Mouse (Mus musculus) urinary bladder, postnatal 10 days (tissue): ENCODE results near the gene Paxip1.
A peak's percentile ranks its signal among the peaks of the same experiment; 100 is the strongest.

Source experiments
- DNase-seq: peaks from one replicate; pipeline ENCODE4 v3.0.0; 2022; ENCODE audit warnings: low spot score

Paxip1 gene

DNA sequence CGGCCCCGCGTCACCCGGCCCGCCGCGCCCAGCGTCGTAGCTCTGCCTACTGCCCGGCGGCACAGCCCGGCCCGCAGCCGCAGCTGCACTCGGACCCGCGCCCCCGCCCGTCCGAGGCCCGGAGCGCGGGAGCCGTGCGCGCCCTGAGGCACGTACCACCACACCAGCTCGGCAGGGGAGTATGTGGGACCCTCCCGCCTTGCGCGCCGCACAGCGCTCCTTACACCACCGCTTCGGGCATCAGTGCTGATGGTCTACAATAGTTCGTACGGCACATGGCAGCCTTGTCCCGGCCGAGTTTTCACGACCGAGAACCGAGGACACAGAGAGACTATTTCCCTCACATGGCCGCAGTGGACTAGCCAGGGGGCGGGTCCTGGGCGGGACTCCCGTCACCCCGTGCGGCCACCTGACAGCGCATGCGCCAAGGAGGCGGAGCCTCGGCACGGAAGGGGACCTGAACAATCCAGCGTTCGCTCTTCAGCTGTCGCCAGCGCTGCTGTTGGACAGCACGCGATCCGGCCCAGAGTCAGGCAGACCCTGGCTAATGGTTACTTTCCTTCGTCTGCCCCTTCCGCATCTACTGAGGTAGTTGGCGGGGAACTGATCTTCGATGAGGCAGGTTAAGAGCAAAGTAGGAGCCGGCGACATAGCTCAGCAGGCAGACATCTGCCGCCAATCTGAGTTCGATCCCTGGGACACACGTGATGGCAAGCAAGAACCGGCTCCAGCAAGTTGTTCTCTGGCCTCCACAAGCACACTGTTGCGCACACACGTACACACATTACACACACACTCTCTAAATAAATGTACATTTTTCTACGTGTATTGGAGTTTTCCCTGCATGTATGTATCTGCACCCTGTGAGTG is at the start of gene Paxip1:
TSS of gene Paxip1 (minus strand) at position 389 of the 870 bp plus-strand sequence.
- DNase-seq, result peak; percentile 84

DNA sequence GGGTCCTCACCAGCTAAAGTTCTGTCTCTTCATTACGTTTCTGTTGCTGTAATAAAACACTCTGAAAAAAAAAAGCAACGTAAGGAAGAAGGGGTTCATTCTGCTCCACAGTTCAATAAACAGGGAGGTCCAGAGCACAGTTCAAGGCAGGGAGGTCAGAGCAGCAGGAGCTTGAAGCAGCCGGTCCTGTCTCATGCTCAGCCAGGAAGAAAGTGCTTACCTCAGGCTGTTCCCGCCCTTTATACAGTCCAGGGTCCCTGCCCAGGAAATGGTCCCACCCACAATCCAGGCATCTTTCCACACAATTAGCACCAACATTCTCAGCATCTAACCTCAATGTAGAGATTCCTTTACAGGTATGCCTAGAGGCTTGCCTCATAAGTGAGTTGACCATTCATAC is 46.6 kb upstream of the Paxip1 start:
- DNase-seq, result no peak

DNA sequence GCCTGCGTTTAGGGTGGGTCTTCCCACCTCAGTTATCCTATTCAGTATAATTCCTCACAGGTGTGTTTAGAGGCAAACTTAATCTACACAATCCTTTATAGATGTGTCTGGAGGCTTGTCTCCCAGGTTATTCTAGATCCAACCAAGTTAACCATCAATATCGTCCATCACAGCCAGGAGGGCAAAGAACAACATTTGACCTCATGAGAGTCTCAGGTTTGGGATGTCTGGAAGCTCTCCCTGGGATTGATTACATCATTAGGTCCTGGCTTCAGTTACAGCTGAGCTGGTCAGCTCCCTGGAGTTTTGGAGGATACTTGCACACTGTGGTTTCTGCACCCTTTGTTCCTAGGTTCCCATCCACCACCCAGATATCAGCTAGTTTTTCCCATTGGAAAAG is 43.6 kb upstream of the Paxip1 start:
- no peak for DNase-seq

DNA sequence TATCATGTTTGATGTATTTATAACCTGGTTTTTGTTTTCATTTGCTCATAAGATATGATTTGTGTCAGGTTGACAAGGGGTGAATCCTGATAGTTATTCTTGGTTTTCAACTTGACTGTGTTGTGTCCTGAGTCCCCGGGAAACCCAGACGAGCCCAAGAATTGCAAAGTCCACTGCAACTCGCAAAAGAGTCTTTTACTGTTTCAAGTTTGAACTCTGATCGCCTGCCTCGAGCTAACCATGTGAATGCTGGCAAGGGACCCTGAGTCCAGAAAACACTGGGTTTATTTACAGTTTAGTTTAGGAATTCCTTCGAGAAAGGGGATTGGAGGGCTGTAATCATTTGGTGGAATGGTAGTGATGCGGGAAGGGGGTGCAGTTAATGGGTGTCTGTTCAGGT is 36.5 kb upstream of the Paxip1 start:
- DNase-seq, result no peak

DNA sequence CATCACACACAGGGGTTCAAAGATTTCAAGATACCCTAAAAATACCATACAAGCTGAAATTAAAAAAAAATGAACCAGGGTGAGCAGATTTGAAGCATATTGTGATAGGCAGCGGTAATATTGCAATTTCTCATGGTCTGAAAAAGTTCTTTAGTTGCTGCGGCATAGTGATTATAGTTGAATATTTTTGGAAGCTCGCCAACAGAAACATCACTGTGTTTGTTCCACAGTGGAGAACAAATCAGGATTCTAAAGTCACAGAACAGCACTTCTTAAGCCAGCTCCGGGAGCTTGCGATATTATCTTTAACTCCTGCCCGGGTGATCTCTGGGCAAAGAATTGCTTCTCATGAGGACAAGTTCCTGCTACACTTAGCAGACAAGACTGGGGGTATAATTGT is 29.7 kb upstream of the Paxip1 start:
- no peak for DNase-seq

DNA sequence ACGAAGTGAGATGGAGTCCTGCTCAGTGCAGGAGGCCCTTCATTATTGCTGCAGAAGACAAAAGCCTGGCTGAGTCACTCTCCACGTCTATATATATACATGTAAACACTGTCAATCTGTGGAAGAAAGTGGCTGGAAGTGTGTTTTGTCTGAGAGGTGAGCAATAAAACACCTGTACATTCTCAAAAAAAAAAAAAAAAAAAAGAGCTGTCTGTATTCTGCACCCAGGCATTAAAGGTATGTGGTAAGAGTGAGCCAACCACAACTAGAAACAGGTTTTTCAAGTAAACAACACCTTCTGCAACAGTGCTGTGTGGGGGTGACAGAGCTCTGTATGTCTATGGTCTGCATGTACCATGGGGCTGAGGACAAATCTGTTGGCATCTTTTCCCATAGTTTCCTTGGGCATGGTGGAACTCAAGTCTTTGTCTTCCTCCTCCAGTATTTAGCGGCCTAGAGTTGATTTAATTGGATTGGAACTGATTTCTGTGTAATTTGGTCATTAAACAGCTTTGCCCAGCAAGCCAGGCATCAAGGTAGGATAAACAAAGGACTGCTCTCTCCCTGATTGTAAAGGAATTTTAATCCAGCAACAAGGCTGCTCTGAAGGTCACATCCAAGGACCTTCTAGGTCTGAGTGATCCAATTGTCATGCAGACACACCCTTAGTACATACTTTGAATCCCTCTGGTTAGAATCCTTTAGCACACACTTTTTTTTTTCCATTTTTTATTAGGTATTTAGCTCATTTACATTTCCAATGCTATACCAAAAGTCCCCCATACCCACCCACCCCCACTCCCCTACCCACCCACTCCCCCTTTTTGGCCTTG is 27.6 kb upstream of the Paxip1 start:
- no peak for DNase-seq

DNA sequence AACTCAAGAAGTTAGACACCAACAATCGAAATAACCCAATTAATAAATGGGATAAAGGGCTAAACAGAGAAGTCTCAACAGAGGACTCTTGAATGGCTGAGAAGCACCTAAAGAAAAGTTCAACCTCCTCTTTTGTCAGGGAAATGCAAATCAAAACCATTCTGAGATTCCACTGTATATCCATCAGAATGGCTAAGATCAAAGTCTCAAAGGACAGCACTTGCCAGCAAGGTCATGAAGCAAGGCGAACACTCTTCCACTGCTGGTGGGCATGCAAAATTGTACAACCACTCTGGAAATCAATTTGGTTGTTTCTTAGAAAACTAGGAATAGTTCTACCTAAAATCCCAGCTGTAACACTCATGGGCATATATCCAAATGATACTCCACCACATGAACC is 22.8 kb upstream of the Paxip1 start:
- no peak for DNase-seq

DNA sequence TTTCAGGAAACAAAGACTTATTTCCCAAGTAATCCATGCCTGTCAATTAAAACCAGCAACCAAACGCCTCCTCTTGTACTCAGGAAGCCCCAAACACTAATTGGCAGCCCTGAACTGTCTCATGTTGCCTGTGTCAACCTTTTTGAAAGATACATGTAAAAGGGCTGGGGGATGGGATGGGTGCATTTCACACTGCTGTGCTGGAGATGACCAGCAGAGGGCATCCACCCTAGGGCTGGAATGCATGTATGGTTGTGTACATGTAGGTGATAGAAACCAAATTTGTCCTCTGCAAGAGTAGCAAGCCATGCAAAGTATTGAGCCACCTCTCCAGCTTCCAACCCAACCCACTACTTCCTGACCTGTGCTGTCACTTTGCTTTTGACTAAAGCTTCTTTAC is 2.4 kb upstream of the Paxip1 start:
- DNase-seq, result no peak

DNA sequence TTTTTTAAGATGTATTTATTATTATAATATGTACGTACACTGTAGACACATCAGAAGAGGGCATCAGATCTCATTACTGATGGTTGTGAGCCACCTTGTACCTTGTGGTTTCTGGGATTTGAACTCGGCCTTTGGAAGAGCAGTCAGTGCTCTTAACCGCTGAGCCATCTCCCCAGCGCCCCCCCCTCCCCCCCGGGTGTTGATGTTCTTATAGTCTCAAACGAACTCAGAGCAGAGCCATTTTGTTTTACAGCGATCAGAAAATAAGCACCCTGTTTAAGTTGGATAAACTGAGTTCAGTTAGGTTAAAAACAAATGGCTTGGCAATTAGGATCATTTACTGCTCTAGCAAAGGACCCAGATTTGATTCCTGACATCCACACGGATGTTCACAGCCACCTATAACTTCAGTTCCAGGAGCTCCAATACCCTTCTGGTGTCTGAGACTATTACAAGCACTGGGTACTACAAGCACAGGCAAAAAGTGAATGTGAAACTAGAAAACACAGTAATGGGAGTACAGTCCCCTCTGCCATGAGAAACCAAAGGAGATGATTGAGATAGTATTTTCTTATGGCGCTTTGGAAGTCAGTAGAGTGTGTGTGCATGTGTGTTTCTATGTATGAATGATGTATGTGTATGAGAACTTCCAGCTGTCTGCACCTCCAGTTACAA is 1.2 kb upstream of the Paxip1 start:
- DNase-seq, result no peak

DNA sequence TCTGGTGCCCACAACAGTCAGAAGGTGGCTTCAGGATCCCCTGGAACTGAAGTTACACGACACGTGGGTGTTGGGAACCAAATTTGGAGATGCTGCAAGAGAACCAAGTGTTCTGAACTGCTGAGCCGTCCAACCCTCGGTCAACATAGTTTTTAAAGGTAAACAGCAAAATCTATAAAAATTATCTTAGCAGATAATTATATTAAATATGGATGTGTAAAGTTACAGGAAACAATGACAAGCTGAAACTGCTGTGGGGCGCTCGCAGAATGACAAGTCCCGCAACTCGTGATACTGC is 631 bp upstream of the Paxip1 start:
- DNase-seq, result no peak

DNA sequence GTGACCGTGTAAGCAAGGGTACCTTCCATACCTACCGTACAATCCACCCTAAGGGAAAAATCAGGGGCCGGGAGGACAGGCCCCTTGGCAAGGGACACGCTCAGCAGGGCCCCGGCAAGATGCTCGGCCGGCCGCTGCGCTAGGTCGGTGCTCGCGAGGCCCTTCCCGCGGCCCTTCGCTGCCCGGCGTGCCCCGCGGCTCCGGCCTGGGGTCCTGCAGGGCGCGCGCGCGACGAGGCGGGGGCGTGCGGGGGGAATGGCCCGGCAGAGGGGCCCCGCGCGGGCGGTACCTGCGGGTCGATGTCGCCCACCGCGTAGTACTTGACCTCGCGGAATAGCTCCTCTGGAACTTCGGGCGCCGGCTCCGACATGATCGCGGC is 592 bp downstream of the Paxip1 start:
- peak; percentile 45 for DNase-seq

DNA sequence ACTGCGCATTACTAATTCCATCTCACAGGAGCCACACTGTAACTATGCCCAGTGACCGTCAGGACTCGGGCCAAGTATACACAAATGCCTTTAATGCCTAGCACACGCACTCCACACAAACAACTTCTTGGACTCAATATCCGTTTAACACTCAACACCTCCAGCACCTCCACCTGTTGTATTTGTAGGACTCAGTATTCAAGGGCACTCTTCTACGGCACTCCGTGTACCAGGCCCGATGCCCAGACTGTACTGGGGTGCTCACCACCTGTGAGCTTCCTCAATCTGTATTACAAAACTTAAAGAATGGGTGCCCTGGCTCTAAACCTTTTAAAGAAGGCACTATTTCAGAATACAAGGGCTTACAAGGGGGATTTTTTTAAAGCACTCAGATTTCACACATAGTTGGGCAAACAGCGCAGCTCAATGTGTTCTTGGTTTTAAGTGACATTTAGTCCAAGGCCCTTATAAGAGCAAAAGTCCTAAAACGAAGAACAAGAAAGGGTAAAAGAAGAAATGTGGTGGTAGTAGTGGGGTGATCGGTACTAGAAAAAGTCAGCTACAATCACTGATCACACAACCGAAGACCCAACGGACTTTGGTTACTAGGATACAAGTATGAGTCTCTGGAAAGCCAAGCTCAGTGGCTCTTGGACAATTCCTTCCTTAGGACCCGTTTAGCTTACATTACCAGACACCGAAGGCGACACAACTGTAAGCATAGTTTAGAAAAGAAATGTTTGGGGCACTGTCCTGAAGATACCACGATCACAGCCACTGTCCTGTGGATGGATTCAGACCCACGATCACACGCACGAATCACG is 1.2 kb downstream of the Paxip1 start:
- DNase-seq, result no peak

DNA sequence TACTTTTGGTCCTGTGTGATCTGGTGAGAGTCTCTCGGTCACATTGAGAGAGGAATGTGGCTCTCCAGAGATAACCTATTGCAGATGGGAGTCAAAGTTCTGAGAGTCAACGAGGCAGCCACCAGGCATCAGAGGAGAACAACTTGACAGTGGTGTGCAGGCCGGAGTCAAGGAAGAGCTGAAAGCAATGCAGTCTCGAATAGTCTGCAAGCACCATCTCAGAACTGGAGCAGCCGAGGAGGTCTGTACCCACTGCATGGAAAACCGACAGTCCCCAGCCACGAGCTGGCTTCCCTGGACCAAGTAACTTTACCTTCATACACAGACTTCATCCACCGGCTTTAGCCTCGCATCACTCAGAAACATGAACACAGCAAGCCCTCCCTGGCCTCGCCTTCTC is 1.9 kb downstream of the Paxip1 start:
- no peak for DNase-seq

DNA sequence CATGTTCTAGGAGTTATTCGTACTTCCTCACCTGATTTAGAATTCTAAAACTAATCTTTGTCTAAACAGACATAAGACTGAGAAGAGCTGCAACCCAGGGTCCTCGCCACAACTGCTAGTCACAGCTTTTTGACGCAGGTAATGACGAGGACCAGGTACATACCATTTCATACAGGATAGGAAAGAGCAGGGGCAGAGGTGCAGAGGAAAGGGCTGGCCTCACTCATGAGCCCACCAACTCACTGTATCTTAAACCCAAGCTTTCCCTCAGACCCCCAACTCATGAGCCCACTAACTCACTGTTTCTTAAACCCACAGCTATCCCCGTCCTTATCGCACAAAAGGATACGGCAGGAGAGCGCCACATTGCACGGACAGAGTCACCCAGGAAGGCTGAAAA is 8.1 kb downstream of the Paxip1 start:
- DNase-seq, result no peak

DNA sequence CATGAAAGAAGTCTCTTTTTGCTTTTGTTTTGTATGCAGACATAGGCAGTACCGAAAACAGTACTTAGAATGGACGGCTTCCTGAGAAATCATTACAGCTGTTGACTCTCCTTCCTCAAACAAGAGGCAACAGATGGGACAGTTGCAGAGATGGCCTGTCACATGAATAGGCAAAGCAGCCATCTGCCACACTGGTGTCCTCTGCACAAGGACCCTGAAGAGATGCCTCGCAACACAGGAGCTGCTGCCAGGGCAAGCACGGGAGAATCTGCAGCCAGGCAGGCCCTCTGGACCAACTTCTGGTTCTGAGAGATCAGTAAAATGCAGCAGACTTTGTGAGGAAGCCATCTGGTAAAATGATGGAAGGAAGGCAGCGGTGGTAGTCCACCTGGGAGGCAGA is 23.5 kb downstream of the Paxip1 start:
- no peak for DNase-seq

DNA sequence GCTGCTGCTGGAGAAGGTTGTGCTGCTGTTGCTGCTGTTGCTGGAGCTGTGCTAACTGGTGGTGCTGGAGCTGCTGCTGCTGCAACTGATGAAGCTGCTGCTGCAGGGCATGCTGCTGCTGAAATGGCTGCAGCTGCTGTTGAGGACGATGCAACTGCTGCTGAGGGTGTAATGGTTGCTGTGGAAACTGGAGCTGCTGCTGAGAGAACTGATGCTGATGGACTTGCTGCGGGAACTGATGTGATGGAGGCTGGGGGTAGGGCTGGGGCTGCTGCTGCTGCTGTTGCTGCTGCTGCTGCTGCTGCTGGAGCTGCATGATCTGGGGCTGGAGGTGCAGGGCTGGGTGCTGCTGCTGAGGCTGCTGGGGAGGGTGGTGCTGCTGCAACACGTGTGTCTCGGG is 25.7 kb downstream of the Paxip1 start:
- DNase-seq, result no peak

DNA sequence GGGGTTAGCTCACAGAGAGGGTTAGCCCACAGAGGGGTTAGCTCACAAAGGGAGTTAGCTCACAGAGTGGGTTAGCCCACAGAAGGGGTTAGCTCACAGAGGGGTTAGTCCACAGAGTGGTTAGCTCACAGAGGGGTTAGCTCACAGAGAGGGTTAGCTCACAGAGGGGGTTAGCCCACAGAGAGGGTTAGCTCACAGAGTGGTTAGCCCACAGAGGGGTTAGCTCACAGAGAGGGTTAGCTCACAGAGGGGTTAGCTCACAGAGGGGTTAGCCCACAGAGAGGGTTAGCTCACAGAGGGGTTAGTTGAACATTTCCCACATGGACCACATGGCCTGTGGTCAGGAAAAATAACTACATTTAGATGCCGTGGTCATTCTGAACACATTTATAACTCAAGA is 46.5 kb downstream of the Paxip1 start:
- DNase-seq, result no peak

DNA sequence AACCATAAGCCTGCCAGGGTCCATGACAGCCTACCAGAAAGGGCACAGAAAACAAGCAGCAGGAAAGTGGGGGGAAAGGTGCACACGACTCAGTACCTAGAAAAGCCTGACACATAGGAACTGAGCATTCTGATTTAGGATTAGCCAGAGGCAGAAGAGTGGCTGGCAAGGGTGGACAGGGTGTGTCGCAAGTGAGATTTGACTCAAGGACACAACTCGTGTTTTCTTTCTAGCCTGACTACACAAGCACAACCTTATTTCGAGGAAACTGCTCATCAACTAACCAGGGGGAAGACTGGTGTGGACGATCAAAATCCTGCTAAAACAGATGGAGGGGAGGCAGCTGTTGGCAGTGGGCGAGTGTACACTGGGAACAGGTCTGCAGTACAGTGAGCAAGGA is 52.3 kb downstream of the Paxip1 start:
- no peak for DNase-seq

DNA sequence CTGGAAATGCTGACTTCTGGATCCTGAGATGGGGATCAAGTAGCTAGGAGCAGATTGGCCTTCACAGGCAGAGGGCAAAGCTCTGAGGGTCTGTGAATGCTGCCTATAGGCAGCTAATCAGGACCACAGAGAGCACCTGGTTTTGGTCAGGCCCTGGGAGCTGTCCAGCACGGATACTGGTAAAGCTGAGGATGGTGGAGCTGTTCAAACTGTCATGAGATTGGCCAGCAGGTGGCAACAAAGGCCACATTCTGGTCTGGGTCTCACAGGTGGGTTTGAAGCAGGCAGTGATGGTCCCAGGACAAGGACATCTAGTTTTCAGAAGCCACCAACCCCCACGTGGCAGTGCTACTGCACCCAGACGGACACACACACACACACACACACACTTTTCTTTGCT is 54.3 kb downstream of the Paxip1 start:
- no peak for DNase-seq

DNA sequence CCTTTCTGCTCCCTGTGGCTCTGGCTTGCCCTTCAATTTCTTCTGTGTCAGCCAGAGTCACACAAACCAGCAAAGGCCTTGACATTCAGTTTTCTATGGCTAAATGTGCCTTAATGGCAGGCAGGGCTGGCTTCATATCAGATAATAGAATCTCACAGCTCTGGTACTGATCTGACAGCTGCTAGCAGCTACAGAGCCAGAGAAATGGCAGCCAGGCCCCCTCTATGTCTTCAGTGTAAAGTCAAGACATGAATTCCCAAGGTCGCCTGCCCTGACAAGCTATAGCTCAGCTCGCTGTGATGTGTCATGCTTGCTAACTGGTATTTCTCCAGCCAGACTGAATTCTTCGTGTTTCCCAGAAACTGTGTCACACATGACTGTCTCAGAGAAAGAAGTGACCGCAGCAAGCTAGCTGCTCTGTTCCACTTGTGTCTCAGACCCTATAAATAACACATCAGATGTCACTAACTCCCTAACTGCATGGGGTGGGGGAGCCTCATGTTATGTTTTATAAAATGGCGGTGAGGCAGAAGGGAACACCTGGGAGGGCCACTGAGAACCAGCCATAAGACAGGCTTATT is 59.1 kb downstream of the Paxip1 start:
- DNase-seq, result no peak

DNA sequence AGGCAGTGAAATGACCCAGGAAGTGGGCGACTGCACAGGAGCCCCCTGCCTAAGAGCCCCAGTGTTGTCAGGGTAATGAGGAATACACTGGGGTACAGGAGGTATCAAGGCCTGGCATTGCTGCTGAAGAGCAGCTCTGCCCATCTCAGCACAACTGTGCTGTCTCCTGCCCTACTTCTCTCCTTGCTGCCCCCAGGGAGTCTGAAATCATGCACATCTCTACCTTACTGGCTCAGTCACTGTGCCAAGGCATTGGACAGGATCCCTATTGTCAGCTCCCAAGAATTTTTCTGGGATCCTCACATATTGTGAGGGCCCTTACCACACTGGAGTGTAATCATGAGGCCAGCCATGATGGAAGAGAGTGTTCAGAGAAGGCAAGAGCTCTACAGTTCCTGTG is 60.1 kb downstream of the Paxip1 start:
- DNase-seq, result no peak

DNA sequence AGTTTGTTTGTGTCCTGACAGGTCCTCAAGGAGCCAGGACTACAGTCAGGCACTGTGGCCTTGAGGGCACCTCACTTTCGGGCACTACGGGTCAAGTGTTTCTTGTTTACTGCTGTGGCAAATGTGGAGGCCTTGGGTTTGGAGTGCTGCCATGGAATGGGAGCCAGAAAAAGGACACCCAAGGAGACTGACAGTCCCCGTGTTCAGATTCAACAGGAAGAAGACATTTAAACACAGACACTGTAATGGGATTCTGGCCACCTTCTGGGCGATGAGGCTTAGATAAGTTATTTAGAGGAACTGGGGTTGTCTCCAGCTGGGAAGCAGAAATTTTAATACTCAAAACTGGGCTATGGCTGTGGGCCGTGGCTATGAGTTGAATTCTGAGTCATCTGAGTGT is 60.8 kb downstream of the Paxip1 start:
- no peak for DNase-seq
